Mouse (Mus musculus): ENCODE results near the gene Krt8. TPM values are rescaled to one million over a fixed set of nuclear protein-coding genes. Genes with fewer than 3 reads are reported as not detected.
A peak's percentile ranks its signal among the peaks of the same experiment; 100 is the strongest.

Gene Krt8
- 0.61 and 1.1 TPM in 2 replicates for polyA plus RNA-seq (2012; rRNA removed)

GRCm38 (mm10) chr15:102004189-102004588 lies at the start of gene Krt8:
TSS of gene Krt8 (minus strand) at chr15:102004482.
- no peak for DNase-seq
- Histone ChIP-seq H3K4me3 (replicated peaks; ENCODE audit: insufficient read depth, low read depth, low read length) (no peak within 1 kb of the TSS), H3K27me3 (ENCODE audit: control insufficient read depth, insufficient read depth, low read length) (no peaks in the 10 kb centered on the region; the same call in 1 of the 2 replicates), H3K27ac (ENCODE audit: insufficient read depth, low read length) (no peak within 1 kb of the TSS), H3K4me1 (ENCODE audit: control insufficient read depth, insufficient read depth, low read length) (no peaks in the 10 kb centered on the region; the same call in 1 of the 2 replicates)
- TF ChIP-seq CTCF (IDR thresholded peaks at IDR 0.05; ENCODE audit: borderline replicate concordance, insufficient read depth, low read depth, low read length) (no peak), POLR2A (IDR thresholded peaks at IDR 0.05; ENCODE audit: borderline replicate concordance, insufficient read depth, low read length) (no peak)
- WGBS = 41% methylated on average over 11 of the region's 11 CpGs

GRCm38 (mm10) chr15:102051920-102052683 lies 47.8 kb upstream of the Krt8 start:
- H3K4me3 ChIP-seq (replicated peaks; ENCODE audit: insufficient read depth, low read depth, low read length) = peak overlapping the region; percentile 62
- no peaks in the 10 kb centered on the region for H3K27me3 ChIP-seq (ENCODE audit: control insufficient read depth, insufficient read depth, low read length)
- no peak overlapping the region for H3K27ac ChIP-seq (ENCODE audit: insufficient read depth, low read length)
- TF ChIP-seq CTCF (IDR thresholded peaks at IDR 0.05; ENCODE audit: borderline replicate concordance, insufficient read depth, low read depth, low read length) = peak; percentile 25
- TF ChIP-seq POLR2A (IDR thresholded peaks at IDR 0.05; ENCODE audit: borderline replicate concordance, insufficient read depth, low read length) = no peak
- 1% methylated on average over 33 of the region's 33 CpGs for WGBS
- peak; percentile 45 to 53 for DNase-seq
- H3K4me1 ChIP-seq (ENCODE audit: control insufficient read depth, insufficient read depth, low read length) = no peaks in the 10 kb centered on the region

GRCm38 (mm10) chr15:102049871-102050270 lies 45.6 kb upstream of the Krt8 start:
- no peaks in the 10 kb centered on the region for H3K27me3 ChIP-seq (ENCODE audit: control insufficient read depth, insufficient read depth, low read length)
- no peak for DNase-seq
- no peak for TF ChIP-seq CTCF (IDR thresholded peaks at IDR 0.05; ENCODE audit: borderline replicate concordance, insufficient read depth, low read depth, low read length)
- no peak for TF ChIP-seq POLR2A (IDR thresholded peaks at IDR 0.05; ENCODE audit: borderline replicate concordance, insufficient read depth, low read length)
- H3K27ac ChIP-seq (ENCODE audit: insufficient read depth, low read length) = no peak overlapping the region
- no peaks in the 10 kb centered on the region for H3K4me1 ChIP-seq (ENCODE audit: control insufficient read depth, insufficient read depth, low read length)
- no peak overlapping the region for H3K4me3 ChIP-seq (replicated peaks; ENCODE audit: insufficient read depth, low read depth, low read length)

- TF ChIP-seq CTCF (IDR thresholded peaks at IDR 0.05; ENCODE audit: borderline replicate concordance, insufficient read depth, low read depth, low read length) = no peak
- TF ChIP-seq POLR2A (IDR thresholded peaks at IDR 0.05; ENCODE audit: borderline replicate concordance, insufficient read depth, low read length) = no peak
- WGBS = 78% methylated on average over 6 of the region's 6 CpGs
- no peak overlapping the region for H3K27ac ChIP-seq (ENCODE audit: insufficient read depth, low read length)
- no peaks in the 10 kb centered on the region for H3K27me3 ChIP-seq (ENCODE audit: control insufficient read depth, insufficient read depth, low read length)
- H3K4me3 ChIP-seq (replicated peaks; ENCODE audit: insufficient read depth, low read depth, low read length) = no peak overlapping the region
- DNase-seq = no peak
- H3K4me1 ChIP-seq (ENCODE audit: control insufficient read depth, insufficient read depth, low read length) = no peaks in the 10 kb centered on the region
Measured at GRCm38 (mm10) chr15:102048006-102048405, 43.7 kb upstream of the Krt8 start.

- DNase-seq = no peak
- TF ChIP-seq CTCF (IDR thresholded peaks at IDR 0.05; ENCODE audit: borderline replicate concordance, insufficient read depth, low read depth, low read length) (no peak), POLR2A (IDR thresholded peaks at IDR 0.05; ENCODE audit: borderline replicate concordance, insufficient read depth, low read length) (no peak)
- 90% methylated on average over 10 of the region's 10 CpGs for WGBS
- Histone ChIP-seq H3K27me3 (ENCODE audit: control insufficient read depth, insufficient read depth, low read length) (no peaks in the 10 kb centered on the region), H3K4me3 (replicated peaks; ENCODE audit: insufficient read depth, low read depth, low read length) (no peak overlapping the region), H3K27ac (ENCODE audit: insufficient read depth, low read length) (no peak overlapping the region), H3K4me1 (ENCODE audit: control insufficient read depth, insufficient read depth, low read length) (no peaks in the 10 kb centered on the region)
Measured at GRCm38 (mm10) chr15:102045691-102046090, 41.4 kb upstream of the Krt8 start.

- Histone ChIP-seq H3K4me3 (replicated peaks; ENCODE audit: insufficient read depth, low read depth, low read length) (no peak overlapping the region), H3K27me3 (ENCODE audit: control insufficient read depth, insufficient read depth, low read length) (no peaks in the 10 kb centered on the region), H3K4me1 (ENCODE audit: control insufficient read depth, insufficient read depth, low read length) (no peaks in the 10 kb centered on the region), H3K27ac (ENCODE audit: insufficient read depth, low read length) (no peak overlapping the region)
- no peak for DNase-seq
- WGBS = 77% methylated on average over 3 of the region's 3 CpGs
- no peak for TF ChIP-seq CTCF (IDR thresholded peaks at IDR 0.05; ENCODE audit: borderline replicate concordance, insufficient read depth, low read depth, low read length)
- TF ChIP-seq POLR2A (IDR thresholded peaks at IDR 0.05; ENCODE audit: borderline replicate concordance, insufficient read depth, low read length) = no peak
Measured at GRCm38 (mm10) chr15:102044745-102045144, 40.5 kb upstream of the Krt8 start.

GRCm38 (mm10) chr15:102041951-102042350 lies 37.7 kb upstream of the Krt8 start:
- H3K27me3 ChIP-seq (ENCODE audit: control insufficient read depth, insufficient read depth, low read length) = no peaks in the 10 kb centered on the region
- TF ChIP-seq CTCF (IDR thresholded peaks at IDR 0.05; ENCODE audit: borderline replicate concordance, insufficient read depth, low read depth, low read length) (no peak), POLR2A (IDR thresholded peaks at IDR 0.05; ENCODE audit: borderline replicate concordance, insufficient read depth, low read length) (no peak)
- H3K27ac ChIP-seq (ENCODE audit: insufficient read depth, low read length) = no peak overlapping the region
- H3K4me1 ChIP-seq (ENCODE audit: control insufficient read depth, insufficient read depth, low read length) = no peaks in the 10 kb centered on the region
- 78% methylated on average over 7 of the region's 7 CpGs for WGBS
- no peak overlapping the region for H3K4me3 ChIP-seq (replicated peaks; ENCODE audit: insufficient read depth, low read depth, low read length)
- no peak for DNase-seq

- no peak for DNase-seq
- 79% methylated on average over 4 of the region's 4 CpGs for WGBS
- H3K4me3 ChIP-seq (replicated peaks; ENCODE audit: insufficient read depth, low read depth, low read length) = no peak overlapping the region
Measured at GRCm38 (mm10) chr15:102040277-102040676, 36.0 kb upstream of the Krt8 start.

More at GRCm38 (mm10) chr15:102040277-102040676, 36.0 kb upstream of the Krt8 start:
- H3K27me3 ChIP-seq (ENCODE audit: control insufficient read depth, insufficient read depth, low read length) = no peaks in the 10 kb centered on the region
- no peak for TF ChIP-seq POLR2A (IDR thresholded peaks at IDR 0.05; ENCODE audit: borderline replicate concordance, insufficient read depth, low read length)
- TF ChIP-seq CTCF (IDR thresholded peaks at IDR 0.05; ENCODE audit: borderline replicate concordance, insufficient read depth, low read depth, low read length) = no peak
- H3K27ac ChIP-seq (ENCODE audit: insufficient read depth, low read length) = no peak overlapping the region
- no peaks in the 10 kb centered on the region for H3K4me1 ChIP-seq (ENCODE audit: control insufficient read depth, insufficient read depth, low read length)
